Mouse (Mus musculus) inflammation-experienced regulatory T-cells, adult 16 weeks (primary cell): ENCODE data around the gene Gm28171. TPM values are rescaled to one million over a fixed set of nuclear protein-coding genes. Genes with fewer than 3 reads are reported as not detected.

Experiments used
- polyA plus RNA-seq: library from polyadenylated mRNA; unstranded; fragments of 100-300 nt; shearing (Covaris generic); gene quantifications from one replicate; pipeline ENCODE4 v1.2.1, GENCODE M21; 2017

Gm28171 gene
- polyA plus RNA-seq: not detected

GRCm38 (mm10) chrY:5793095-5793494, at the start of gene Gm28171:
Gm28171 (plus strand) TSS chrY:5793395.

Other genes with a start within 250 kb of the Gm28171 start
- gene Gm21854, start 136.4 kb upstream of the Gm28171 start, polyA plus RNA-seq: not detected
- gene Gm20914, start 67.4 kb upstream of the Gm28171 start, polyA plus RNA-seq: not detected
- not detected for gene Gm21778, start 149.1 kb downstream of the Gm28171 start, polyA plus RNA-seq